Mouse (Mus musculus): Measurements from ENCODE around the gene Zfp687.
A peak's percentile ranks its signal among the peaks of the same experiment; 100 is the strongest.

The Zfp687 gene

DNA sequence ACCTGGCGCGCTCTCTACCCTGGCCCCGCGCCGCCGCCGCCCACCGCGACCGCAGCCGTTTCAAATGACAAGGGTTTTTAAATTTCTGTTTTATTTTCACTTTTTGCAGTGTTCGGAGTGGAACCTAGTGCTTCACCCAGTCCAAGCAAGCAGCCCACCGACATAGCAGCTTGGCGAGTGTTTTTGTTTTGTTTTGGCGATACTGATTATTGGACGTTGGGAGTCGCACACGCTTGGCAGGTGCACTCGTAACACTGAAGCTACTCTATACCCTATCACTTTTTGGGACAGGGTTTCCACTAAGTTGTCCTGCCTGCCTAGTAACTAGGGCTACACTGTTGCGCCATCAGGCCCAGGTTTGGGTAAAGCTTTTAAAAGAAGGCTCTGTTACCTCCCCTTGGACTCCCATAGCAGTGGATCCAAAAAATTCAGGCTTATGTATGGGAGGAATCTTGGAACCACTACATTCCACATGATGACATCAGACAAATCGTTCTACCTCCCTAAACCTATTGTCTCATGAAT lies 1.3 kb upstream of the Zfp687 start:
- no peak for DNase-seq (ENCODE audit: low spot score in 2 of 2)

DNA sequence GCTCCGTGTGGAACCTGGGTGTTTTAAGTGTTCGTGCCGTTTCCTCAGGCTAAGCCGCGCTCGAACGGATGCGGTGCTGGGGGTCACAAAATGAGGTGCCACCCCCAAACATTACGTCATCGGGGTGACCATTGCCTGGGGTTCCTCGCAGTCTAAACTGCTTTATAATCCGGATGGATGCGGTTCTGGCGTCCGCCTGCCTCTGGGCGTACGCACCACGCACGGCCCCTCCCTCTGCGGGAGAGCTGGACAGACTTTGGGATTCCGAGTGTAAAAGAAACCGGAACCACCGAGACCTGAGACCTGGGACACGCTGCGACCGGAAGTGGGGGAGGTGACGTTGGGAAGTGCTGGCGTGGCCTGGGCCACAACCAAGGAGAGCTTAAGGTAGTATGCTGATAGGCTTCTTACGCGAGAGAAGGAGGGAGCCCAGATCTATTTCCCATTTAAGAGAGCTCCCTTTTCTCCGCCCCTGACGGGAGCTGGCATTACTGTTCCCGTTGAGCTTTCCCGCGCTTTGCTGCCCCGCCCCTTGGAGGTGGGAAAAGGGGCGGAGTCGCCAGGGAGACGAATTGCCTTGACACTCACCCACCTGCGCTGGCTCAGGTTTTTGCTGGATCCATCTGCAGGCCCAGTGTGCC lies 763 bp upstream of the Zfp687 start:
- peak; percentile 91 to 94 for DNase-seq (ENCODE audit: low spot score in 2 of 2)

DNA sequence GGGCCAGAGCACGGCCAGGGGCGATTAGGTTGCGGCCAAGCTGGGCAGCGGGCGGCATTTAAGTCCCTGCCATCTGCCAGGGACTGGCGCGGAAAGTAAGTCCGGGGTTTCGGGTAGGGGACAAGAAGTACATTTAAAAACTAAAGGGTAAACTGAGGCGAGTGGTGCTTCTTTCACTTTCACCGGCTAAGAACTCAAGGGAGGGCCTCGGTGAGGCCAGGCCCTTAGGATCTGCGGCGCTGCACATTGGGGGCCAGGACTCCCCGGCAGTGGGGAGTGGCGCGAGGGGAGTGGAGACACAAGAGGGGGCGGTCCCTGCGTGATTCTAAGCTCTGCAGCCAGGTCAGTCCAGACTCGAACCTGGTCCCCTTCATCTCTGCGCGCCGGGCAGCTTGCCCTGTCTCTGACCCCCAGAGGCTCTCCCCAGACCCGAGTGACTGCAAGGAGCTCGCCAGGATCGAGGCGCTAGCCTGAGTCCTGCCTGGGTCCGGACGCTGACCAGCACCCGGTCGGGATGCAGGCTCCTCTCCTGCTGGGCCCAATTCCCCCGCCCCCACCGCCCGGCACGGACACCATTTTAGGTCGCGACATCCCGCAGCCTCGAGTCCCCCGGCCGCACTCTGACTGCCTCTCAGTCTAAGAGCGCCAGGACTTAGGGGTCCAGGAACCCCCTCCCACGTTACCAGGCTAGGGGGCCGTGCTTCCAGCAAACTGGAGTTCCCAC lies 658 bp downstream of the Zfp687 start:
- peak in 1 of 2 experiments; percentile 43 for DNase-seq (ENCODE audit: low spot score in 2 of 2)

DNA sequence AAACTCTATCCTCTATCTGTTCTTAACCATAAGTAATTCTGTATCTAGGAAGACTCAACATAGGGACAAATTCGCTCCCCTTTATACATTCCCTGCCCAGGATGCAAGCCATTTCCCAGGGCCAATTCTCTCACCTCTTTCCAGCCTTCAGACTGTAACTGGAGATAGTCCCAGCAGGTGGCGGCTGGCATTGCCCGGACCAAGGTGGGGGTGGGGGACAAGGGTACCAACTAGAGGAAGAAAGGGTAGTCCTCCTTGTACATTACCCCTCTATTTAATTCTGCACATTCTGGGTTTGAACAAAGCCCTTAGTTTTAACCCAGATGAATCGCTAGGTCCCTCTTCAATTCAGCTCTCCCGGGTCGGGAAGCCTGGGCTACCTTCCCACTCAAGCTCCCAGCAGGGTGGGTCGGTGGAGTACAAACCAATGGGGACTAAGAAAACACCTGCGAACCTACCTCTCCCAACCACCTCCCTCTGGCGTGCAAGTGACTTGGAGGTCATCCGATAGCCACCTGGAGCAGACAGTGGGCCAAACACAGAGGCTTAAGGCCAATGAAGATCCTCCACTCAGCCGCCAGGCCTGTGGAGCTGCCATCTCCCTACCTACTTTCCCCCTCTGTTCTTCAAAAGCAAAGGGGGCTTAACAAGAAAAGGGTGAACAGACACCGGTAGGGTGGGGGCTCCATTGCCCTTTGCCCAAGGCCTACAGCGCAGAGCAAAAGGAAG lies 1.4 kb downstream of the Zfp687 start:
- no peak for DNase-seq (ENCODE audit: low spot score in 2 of 2)

DNA sequence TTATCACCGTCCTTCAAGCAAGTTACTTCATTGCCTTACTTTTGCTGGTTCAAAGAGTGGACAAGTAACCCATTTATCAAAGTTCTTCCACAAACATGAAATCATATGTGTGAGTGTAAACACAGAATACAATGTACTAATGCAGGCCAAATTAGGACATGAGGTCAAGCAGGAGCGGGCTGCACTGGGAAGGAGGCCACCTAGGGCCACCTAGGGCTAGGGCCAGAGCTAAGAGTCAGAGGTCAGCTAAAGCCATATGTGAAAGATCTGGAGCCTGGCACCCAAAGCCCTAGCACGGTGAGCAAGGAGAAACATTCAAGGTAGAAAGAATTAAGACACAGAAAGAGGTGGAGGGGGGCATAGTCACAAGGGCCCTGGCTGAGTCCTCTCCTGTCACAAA lies 2.3 kb downstream of the Zfp687 start:
- DNase-seq (ENCODE audit: low spot score in 2 of 2), result no peak

DNA sequence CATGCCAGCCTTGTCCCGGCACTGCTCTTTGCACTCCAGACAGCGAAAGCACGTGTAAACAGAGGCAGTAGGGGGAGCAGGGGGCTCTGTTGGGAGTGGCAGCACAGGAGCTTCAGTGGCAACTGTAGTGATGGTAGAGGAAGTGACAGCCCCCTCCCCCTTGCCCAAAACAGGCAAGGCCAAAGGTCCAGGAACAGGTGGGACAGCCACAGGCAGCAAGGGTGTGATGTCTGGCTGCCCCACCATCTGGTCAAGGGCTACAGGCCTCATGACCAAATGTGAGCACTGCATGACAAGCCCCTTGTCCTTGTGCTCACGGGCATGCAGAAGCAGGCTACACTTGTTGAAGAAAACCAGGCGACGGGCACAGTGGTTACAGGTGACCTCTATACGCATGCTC lies 4.9 kb downstream of the Zfp687 start:
- DNase-seq (ENCODE audit: low spot score in 2 of 2), result no peak

DNA sequence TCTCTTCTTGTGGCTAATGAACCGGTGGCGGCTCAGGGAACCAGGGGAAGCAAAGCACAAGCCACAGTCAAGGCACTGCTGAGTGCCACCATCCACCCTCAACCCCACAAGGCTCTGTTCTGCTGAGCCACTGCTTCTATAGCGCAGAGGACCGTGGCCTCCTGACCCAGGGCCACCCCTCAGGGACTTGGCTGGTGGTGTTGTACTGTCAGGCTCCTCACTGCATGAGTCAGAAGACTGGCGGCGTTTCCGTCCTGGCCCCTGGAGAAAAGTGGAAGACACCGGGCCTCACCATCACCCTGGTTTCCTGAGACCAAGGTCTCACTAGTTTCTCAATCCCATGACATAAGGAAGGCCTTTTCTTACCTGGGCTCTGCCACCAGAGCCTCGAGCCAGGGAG lies 7.5 kb downstream of the Zfp687 start:
- no peak for DNase-seq (ENCODE audit: low spot score in 2 of 2)

DNA sequence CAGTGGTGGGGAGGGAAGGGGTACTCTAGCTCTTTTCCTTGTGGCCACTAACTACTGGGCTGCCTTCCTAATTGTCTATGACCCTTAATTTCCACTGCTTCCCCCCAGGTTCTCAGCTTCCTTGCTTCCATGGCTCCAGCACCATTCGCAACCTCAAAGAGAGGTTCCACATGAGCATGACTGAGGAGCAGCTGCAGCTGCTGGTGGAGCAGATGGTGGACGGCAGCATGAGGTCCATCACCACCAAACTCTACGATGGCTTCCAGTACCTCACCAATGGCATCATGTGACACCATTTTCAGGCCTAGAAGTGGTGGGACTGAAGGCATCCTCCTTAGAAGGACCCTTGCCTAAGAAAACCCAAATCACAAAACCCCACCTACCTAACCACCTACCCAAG lies 9.6 kb downstream of the Zfp687 start:
- no peak for DNase-seq (ENCODE audit: low spot score in 2 of 2)

DNA sequence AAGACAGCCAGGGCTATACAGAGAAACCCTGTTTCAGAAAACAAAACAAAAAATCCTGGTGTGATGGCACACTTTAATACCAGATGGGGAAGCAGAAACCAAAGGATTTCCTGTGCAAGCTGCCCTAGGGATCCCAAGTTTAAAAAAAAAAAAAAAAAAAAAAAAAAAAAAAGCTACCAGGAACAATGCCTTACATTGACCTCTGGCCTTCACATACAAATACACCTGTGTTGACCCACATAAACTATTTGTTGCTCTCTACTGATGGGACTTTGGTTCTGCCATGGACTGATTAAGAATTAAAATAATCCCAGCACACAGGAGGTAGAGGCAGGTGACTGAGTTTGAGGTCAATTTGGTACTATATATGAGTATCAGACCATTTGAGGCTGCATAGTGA lies 12.0 kb downstream of the Zfp687 start:
- DNase-seq (ENCODE audit: low spot score in 2 of 2), result no peak

DNA sequence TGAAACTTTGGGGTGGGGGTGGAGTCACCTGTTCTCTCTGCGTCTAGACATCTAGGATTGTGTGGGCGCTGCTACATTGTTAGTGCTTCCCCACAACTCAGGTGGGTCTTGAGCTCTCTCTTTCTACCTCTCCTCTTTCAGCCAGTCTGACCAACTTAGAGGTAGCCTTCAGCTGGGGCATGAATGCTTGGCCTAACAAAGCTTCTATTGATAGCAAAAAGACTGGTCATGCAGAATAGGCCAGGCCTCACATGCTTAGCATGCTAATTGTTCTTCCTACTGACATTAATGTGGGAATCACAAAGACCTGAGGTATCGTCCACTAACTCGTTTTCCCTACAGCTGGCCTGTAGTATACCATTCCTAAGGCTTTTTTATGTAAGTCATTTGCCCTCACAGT lies 12.7 kb downstream of the Zfp687 start:
- DNase-seq (ENCODE audit: low spot score in 2 of 2), result no peak

DNA sequence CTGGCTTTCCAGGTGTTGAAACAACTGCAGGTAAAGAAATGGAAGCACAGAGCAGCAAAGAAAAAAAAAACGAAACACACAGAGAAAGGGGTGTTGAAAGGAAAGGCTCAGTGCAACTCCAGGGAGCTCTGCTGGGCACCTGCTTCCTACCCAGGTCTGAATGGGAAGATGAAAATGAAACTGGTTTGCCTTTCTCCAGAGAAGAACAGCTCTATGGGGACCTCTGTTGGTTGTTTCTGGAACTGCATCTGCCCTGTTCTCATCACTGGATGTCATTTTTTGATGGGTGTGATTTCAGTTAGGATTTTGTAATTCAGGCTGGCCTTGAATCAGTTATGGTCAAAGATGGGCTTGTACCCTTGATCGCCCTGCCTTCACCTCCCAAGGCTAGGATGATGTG lies 18.3 kb downstream of the Zfp687 start:
- peak; percentile 84 to 88 for DNase-seq (ENCODE audit: low spot score in 2 of 2)

DNA sequence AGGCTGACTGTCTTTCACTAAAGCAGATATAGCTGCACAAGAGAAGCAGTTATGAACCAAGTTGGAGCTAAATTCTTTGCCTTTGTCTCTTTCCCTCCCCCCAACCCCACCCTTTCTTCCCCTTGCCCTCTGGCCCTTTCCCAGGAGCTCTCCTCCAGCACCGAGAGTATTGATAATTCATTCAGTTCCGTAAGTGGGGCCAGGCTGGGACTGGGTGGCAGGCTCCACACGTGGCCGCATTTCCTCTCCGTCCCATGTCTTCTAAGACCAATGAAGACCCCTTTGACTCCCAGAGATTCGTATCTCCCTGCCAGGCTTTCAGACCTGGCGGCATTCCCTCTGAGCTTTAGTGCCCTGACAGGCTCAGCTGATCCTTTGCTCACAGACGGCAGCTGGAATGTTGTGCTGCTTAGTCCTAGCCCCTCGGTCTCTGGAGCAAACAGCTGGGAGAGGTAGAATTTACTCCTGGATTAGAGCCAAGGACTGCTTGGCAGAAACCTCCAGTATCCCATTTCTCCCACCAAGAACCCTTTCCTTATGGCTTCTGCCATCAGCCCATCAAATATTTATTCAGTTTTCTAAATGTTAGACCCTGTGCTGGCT lies 26.0 kb downstream of the Zfp687 start:
- no peak for DNase-seq (ENCODE audit: low spot score in 2 of 2)

DNA sequence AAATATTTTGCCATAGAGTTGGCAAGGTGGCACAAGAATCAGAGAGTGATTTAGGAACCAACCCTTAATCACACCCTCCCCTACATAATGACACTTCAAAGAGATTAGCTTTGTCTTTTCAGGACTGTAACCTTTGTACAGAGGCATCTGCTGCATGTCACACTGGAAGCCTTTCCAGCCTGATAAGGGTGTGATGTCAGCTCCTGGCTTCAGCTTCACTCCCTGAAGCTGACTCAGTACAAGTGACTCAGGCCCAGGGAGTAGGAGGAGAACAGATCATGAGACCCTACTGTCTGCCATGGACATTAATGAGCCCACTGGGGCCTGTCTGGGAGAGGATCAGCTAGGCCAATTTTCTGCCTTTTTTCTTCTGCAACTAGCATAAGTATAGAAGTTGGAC lies 27.7 kb downstream of the Zfp687 start:
- DNase-seq (ENCODE audit: low spot score in 2 of 2), result peak in 1 of 2 experiments; percentile 36

DNA sequence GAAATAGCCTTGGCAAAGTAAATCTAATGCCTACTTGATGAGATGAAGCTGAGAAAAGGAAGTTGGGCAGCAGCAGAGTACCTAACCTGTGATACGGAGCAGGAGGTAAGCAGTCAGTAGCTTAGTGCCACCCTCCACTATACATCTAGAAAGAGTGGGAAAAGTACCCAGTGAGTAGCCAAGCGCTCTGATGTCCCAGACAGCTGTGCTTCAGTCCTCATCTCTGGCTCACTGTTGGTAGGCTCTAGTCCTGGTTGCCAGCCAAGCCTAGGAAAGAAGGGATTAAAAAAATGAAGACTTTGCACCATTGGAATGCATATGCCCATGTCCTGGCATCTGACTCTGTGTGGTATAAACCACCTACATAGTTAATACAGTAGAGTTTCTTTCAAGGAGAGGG lies 29.7 kb downstream of the Zfp687 start:
- DNase-seq (ENCODE audit: low spot score in 2 of 2), result no peak

DNA sequence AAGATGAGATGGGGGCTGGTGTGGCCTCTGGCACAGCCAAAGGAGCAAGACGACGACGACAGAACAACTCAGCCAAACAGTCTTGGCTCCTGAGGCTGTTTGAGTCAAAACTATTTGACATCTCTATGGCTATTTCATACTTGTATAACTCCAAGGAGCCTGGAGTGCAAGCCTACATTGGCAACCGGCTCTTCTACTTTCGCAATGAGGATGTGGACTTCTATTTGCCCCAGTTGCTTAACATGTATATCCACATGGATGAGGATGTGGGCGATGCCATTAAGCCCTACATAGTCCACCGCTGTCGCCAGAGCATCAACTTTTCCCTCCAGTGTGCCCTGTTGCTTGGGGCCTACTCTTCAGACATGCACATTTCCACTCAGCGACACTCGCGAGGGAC lies 30.9 kb downstream of the Zfp687 start:
- DNase-seq (ENCODE audit: low spot score in 2 of 2), result no peak

DNA sequence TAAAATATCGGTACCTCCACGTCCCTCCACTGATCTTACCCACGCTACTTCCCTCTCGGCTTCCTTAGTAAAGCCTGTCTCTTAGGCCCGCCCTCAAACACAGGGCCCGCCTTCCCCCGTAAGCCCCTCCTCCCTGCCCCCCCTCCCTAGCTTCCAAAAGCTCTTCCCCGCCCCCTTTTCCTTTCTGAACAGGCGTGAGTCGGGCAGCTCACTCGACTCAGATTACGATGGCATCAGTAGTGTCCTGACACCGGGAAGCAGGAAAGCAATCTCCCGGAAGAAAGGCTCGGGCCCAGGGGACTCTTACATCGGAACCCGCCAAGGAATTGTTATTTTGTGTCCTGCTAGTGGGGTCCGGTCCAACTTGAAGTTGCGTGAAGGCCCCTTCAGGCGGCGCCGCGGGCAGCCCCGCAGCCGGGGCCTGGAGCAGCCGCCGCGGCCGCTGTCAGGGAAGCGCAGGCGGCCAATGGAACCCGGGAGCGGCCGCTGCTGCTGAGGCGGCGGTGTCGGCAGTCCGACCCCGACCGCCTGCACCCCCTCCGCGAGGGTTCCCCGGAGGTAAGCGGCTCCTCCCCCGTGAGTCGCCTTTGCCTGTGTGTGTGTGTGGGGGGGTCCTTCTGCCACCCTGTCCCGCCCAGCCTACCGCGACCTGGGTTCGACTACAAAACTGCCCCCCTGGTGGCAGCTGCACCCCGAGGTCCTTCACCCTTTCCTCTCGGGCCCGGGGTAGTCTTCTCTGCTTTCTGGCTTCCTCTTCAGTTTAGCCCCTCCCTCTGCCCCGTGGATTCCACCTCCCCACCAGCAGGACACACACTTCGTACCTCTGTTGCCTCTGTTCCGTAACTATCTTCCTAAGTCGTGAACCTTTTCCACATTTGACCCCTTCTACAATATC lies 40.5 kb downstream of the Zfp687 start, which contains the start of gene Pi4kb:
Gene Pi4kb, plus strand, starts transcription at position 204 of the 895 bp plus-strand sequence.
- DNase-seq (ENCODE audit: low spot score in 2 of 2), result peak; percentile 85 to 88

DNA sequence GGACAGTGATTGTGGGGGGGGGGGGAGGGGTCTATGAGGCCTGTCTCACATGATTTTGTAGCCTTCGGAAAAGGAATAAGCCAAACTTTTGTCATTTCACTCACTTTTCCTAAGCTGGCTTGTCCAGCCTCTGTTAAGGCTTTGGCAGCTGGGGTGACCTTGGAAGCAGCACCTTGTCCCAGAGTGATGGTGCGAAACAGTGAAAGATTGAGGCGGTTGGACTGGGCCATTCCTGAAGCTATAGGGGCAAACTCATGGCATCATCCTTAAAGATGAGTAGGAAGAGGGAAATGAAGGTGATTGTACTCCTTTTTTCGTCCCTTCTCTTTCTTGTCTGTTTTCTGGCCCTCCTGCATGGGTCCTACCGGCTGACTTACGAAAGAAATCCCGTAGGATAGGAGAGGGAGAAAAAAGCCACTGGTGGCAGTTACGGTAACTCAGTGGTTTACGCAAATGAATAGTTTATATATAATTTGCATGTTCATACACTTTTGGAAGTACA lies 41.2 kb downstream of the Zfp687 start:
- DNase-seq (ENCODE audit: low spot score in 2 of 2), result no peak

DNA sequence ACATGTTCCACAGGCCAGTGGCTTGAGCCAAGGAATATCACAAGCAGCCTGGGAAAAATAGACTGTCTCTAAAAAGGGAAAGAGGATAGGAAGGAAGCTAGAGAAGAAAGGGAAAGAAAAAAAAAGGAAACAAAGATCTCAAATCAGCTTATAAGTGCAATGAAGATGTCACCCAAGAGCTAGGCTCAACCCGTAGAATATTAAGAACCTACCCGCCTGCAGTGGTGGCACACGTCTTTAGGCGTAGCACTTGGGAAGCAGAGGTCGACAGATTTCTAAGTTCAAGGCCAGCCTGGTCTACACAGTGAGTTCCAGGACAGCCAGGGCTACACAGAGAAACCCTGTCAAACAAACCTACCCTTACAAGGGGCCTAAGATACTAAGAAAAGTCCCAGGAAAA lies 41.6 kb downstream of the Zfp687 start:
- no peak for DNase-seq (ENCODE audit: low spot score in 2 of 2)

DNA sequence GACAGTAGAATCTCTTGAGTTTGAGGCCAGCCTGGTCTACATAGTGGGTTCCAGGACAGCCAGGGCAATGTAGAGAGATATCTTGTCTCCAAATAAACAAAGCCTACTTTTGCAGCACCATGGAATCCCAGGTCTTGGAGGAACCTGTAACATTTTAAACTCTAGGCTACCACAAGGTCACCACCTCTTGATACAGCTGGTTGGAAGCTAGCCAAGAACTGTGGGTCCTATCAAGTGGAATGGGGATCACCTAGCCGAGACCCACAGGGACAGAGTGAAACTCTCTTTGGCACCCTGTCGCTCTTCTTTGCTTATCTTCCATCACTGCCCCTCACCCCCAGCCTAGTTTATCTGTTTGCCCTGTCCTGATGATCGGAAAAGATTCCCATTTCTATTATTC lies 42.7 kb downstream of the Zfp687 start:
- DNase-seq (ENCODE audit: low spot score in 2 of 2), result no peak

DNA sequence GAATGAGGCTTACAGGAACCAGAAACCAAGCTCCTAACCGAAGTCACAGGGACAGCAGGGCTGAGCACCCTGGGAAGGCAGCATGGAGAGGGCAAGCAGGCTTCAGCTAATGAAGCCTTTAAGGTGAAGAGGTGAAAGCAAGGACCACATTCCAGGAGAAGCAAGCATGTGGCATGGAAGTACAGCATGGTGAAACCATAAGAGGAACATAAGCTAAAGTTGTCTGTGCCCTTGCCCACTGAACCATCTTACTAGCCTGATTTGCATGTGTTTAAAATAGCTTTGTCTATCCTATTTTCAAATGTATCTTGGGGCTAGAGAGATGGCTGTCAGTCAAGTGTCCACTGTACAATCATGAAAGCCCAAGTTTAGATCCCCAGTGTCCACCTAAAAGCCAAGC lies 49.4 kb downstream of the Zfp687 start:
- DNase-seq (ENCODE audit: low spot score in 2 of 2), result no peak

DNA sequence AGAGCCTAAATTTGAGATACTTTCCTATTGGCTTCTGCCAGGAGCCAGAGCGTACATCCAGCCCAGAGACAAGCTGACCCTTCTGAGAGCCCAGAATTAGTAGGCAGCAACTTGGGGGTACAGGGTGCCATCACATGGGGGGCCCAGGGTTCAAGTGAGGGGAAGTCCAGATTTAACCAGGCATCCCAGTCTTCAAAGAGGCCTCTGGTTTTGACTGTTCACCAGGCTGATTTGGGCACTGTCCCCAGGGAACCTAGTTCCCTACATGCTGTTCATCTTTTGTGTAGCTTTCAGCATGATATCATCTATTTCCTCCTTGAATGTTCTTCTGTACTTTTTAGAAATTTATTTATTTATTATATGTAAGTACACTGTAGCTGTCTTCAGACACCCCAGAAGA lies 50.3 kb downstream of the Zfp687 start:
- DNase-seq (ENCODE audit: low spot score in 2 of 2), result no peak

Data from frontal cortex, postnatal 36 days (tissue).